Mouse (Mus musculus) heart, adult 2 months (tissue): ENCODE data around the gene Fyn. TPM values are rescaled to one million over a fixed set of nuclear protein-coding genes. Genes with fewer than 3 reads are reported as not detected.
A peak's percentile ranks its signal among the peaks of the same experiment; 100 is the strongest.

Experiments
- DNase-seq, 2 experiments: peaks; one replicate each; pipeline ENCODE4 v3.0.0; 2021
- H3K27ac ChIP-seq: fragments of 200-600 bp; 2 replicates; pipeline ENCODE4 v1.8.1; 2022
- H3K27me3 ChIP-seq: fragments of 200-500 bp; 2 replicates; pipeline ENCODE4 v1.6.1; 2012; ENCODE audit warnings: mild to moderate bottlenecking, low read length, inconsistent platforms, mixed read lengths; ENCODE audit not compliant: control insufficient read depth, insufficient read depth
- H3K36me3 ChIP-seq: fragments of 200-500 bp; 2 replicates; pipeline ENCODE4 v1.6.1; 2012; ENCODE audit warnings: low read length, inconsistent platforms; ENCODE audit not compliant: control insufficient read depth, insufficient read depth
- H3K4me1 ChIP-seq: fragments of 200-500 bp; 2 replicates; pipeline ENCODE4 v1.6.1; 2011; ENCODE audit warnings: low read length; ENCODE audit not compliant: control insufficient read depth, insufficient read depth
- H3K4me3 ChIP-seq: fragments of 200-600 bp; 2 replicates; pipeline ENCODE4 v1.8.1; 2022
- H3K79me2 ChIP-seq: fragments of 200-500 bp; replicated peaks from 2 replicates; pipeline ENCODE4 v1.6.1; 2012; ENCODE audit warnings: mild to moderate bottlenecking, inconsistent platforms, low read length, moderate library complexity, mixed read lengths; ENCODE audit not compliant: control insufficient read depth, insufficient read depth
- H3K9ac ChIP-seq: fragments of 200-500 bp; 2 replicates; pipeline ENCODE4 v1.6.1; 2012; ENCODE audit warnings: low read depth, mild to moderate bottlenecking, control low read depth, inconsistent platforms, low read length, mixed read lengths
- CTCF ChIP-seq: fragments of 200-600 bp; IDR thresholded peaks from 2 replicates; pipeline ENCODE4 v1.8.1; 2022; ENCODE audit warnings: antibody characterized with exemption, mild to moderate bottlenecking, moderate library complexity
- EP300 ChIP-seq: fragments of 200-500 bp; IDR thresholded peaks from 2 replicates; pipeline ENCODE4 v1.6.1; 2011; ENCODE audit warnings: low read depth, low read length, control low read depth; ENCODE audit not compliant: insufficient read depth
- POLR2A ChIP-seq: fragments of 200-500 bp; IDR thresholded peaks from 2 replicates; pipeline ENCODE4 v1.6.1; 2011; ENCODE audit warnings: mild to moderate bottlenecking, low read depth, low read length, control low read depth; ENCODE audit not compliant: insufficient read depth
- WGBS: fragments of 180-500 bp; shearing (Covaris S2); methylation state at CpG from one replicate; pipeline ENCODE4 v1.1.7; 2018; 5-methylcytosine and 5-hydroxymethylcytosine counted together
- intact Hi-C: fragments of 180-260 bp; cut with DNase I; formaldehyde crosslinking; loops from one replicate; pipeline ENCODE4 v1.15.1; 2025
- polyA plus RNA-seq: library from polyadenylated mRNA; depleted of rRNA; stranded (reverse); fragments of >200 nt; gene quantifications from 2 replicates; pipeline ENCODE4 v1.2.3, GENCODE M21; 2012
- total RNA-seq, 2 experiments: library from RNA; stranded (reverse); gene quantifications; 2 replicates each; pipeline ENCODE4 v1.2.3; 2021

Fyn gene
- total and polyA plus RNA-seq, 3 experiments, result 23.2 to 29.7 (median 26.1) TPM

GRCm38 (mm10) chr10:39606434-39606833 lies 237.8 kb downstream of the Fyn start:
- intact Hi-C loops, result no loop called here
- no peaks in the 10 kb centered on the region for H3K79me2 ChIP-seq
- TF ChIP-seq POLR2A (no peak), CTCF (no peak), EP300 (no peak)

DNA sequence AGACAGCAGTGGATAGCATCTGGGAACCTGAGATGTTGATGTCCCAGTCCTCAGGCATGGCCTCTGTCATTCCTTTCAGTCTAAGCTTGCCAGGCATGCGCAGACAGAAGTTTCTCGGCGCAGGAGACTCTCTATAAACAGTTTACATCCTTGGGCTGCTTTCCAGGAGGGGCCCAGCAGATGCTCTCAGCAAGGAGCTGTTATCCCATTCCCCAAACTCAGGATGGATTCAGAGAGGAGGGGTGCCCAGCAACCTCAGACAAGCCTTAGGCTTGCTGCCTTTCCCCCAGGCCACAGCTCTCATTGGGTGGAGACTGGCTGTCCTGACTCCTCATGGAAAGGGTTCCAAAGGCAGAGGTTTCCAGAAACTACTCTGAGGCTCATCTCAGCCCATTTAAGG lies 242.6 kb downstream of the Fyn start:
- no peak for TF ChIP-seq CTCF
- no peak for TF ChIP-seq POLR2A
- TF ChIP-seq EP300, result no peak
- H3K36me3 ChIP-seq, result no peaks in the 10 kb centered on the region; the same call in 1 of the 2 replicates
- peaks cover 2% of the 10 kb centered on the region; the same call in 1 of the 2 replicates for H3K79me2 ChIP-seq
- WGBS, result 72% methylated on average over 3 of the region's 3 CpGs
- no peak overlapping the region for H3K27ac ChIP-seq
- no peak for DNase-seq
- peaks cover 3% of the 10 kb centered on the region for H3K4me1 ChIP-seq
- H3K9ac ChIP-seq, result no peak overlapping the region
- H3K27me3 ChIP-seq, result no peaks in the 10 kb centered on the region
- intact Hi-C loops, result loop anchor here (5.0 kb wide), 3 partner anchors 49 to 439 kb away; no protein-coding TSS in a partner anchor
- no peak overlapping the region for H3K4me3 ChIP-seq

More at GRCm38 (mm10) chr10:39606434-39606833, 237.8 kb downstream of the Fyn start:
- 89% methylated on average over 1 of the region's 1 CpGs for WGBS
- no peak overlapping the region for H3K27ac ChIP-seq
- no peaks in the 10 kb centered on the region for H3K36me3 ChIP-seq
- no peak overlapping the region for H3K4me3 ChIP-seq
- DNase-seq, result no peak
- no peaks in the 10 kb centered on the region for H3K4me1 ChIP-seq
- H3K9ac ChIP-seq, result no peak overlapping the region
- no peaks in the 10 kb centered on the region for H3K27me3 ChIP-seq

- no peaks in the 10 kb centered on the region for H3K27me3 ChIP-seq
- H3K4me1 ChIP-seq, result peaks cover 3% of the 10 kb centered on the region
- intact Hi-C loops, result loop anchor here (5.0 kb wide), 3 partner anchors 50 to 440 kb away; no protein-coding TSS in a partner anchor
- no peaks in the 10 kb centered on the region; the same call in 1 of the 2 replicates for H3K36me3 ChIP-seq
- no peak for TF ChIP-seq POLR2A
- no peak for TF ChIP-seq CTCF
- no peak overlapping the region; the same call in 1 of the 2 replicates for H3K27ac ChIP-seq
- H3K79me2 ChIP-seq, result peaks cover 2% of the 10 kb centered on the region; the same call in 1 of the 2 replicates
- no peak overlapping the region for H3K4me3 ChIP-seq
- H3K9ac ChIP-seq, result no peak overlapping the region
- no peak for DNase-seq
- WGBS, result 27% methylated on average over 2 of the region's 2 CpGs
Measured at GRCm38 (mm10) chr10:39612131-39612530, 243.5 kb downstream of the Fyn start.

DNA sequence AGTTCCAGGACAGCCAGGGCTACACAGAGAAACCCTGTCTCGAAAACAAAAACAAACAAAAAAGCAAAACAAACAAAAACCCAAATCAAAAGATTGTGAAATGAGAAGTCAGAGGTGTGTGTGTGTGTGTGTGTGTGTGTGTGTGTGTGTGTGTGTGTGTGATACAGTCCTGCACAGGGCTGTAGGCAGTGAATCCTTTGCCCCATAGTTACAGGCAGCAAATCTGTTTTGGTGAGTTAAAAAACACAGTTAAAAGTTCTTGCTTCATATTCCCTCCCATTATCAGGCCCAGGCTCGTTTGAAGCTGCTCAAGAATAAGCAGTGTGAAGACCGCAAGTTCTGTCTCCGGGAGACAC lies 244.0 kb downstream of the Fyn start, which contains the start of gene Traf3ip2:
Gene Traf3ip2 (plus strand): TSS at position 302 of the 356 bp plus-strand sequence.
- intact Hi-C loops, result loop anchor here (5.0 kb wide), 3 partner anchors 50 to 440 kb away; no protein-coding TSS in a partner anchor

GRCm38 (mm10) chr10:39612989-39613831 lies 244.6 kb downstream of the Fyn start:
- Histone ChIP-seq H3K27ac (peak overlapping the region; percentile 97), H3K4me1 (peaks cover 3% of the 10 kb centered on the region), H3K9ac (peak overlapping the region; percentile 80), H3K36me3 (no peaks in the 10 kb centered on the region; the same call in 1 of the 2 replicates), H3K79me2 (peaks cover 2% of the 10 kb centered on the region; the same call in 1 of the 2 replicates), H3K27me3 (no peaks in the 10 kb centered on the region), H3K4me3 (peak overlapping the region; percentile 68)
- intact Hi-C loops, result loop anchor here (1.0 to 5.0 kb wide), 4 partner anchors 51 to 441 kb away; no protein-coding TSS in a partner anchor
- peak; percentile 78 to 83 for DNase-seq
- peak; percentile 51 for TF ChIP-seq POLR2A
- no peak for TF ChIP-seq CTCF
- 2% methylated on average over 26 of the region's 26 CpGs for WGBS

More for the DNA sequence above, 244.0 kb downstream of the Fyn start, which contains the start of gene Traf3ip2:
- Histone ChIP-seq H3K4me3 (peak within 1 kb of the TSS; percentile 68), H3K27ac (peak within 1 kb of the TSS; percentile 97), H3K79me2 (peaks cover 2% of the 10 kb centered on the region; the same call in 1 of the 2 replicates), H3K4me1 (peaks cover 3% of the 10 kb centered on the region), H3K27me3 (no peaks in the 10 kb centered on the region), H3K9ac (peak within 1 kb of the TSS; percentile 80), H3K36me3 (no peaks in the 10 kb centered on the region; the same call in 1 of the 2 replicates)
- 25% methylated on average over 4 of the region's 4 CpGs for WGBS
- no peak for DNase-seq
- TF ChIP-seq POLR2A (no peak), CTCF (no peak), EP300 (no peak)

GRCm38 (mm10) chr10:39613973-39614372 lies 245.3 kb downstream of the Fyn start:
- 1% methylated on average over 2 of the region's 2 CpGs for WGBS
- no peaks in the 10 kb centered on the region for H3K27me3 ChIP-seq
- intact Hi-C loops, result loop anchor here (1.0 to 5.0 kb wide), 4 partner anchors 52 to 442 kb away; no protein-coding TSS in a partner anchor
- peak overlapping the region; percentile 68 for H3K4me3 ChIP-seq
- peaks cover 3% of the 10 kb centered on the region for H3K4me1 ChIP-seq
- peaks cover 2% of the 10 kb centered on the region; the same call in 1 of the 2 replicates for H3K79me2 ChIP-seq
- peak overlapping the region; percentile 97 for H3K27ac ChIP-seq
- TF ChIP-seq CTCF (no peak), POLR2A (no peak), EP300 (no peak)
- DNase-seq, result peak in 1 of 2 experiments; percentile 27
- H3K9ac ChIP-seq, result peak overlapping the region; percentile 58
- H3K36me3 ChIP-seq, result no peaks in the 10 kb centered on the region; the same call in 1 of the 2 replicates
